Mouse (Mus musculus) left cerebral cortex, adult 2 months (tissue): Measurements from ENCODE around the gene Etv6. TPM values are rescaled to one million over a fixed set of nuclear protein-coding genes. Genes with fewer than 3 reads are reported as not detected.

Experiments used
- DNase-seq, 2 experiments: peaks; one replicate each; pipeline ENCODE4 v3.0.0; 2021 to 2022; ENCODE audit warnings: low spot score in 2 of 2, mixed read lengths in 1 of 2; ENCODE audit errors: extremely low spot score in 1 of 2
- H3K27ac ChIP-seq: fragments of 200-600 bp; 2 replicates; pipeline ENCODE4 v1.8.1; 2022
- H3K4me3 ChIP-seq: fragments of 200-600 bp; 2 replicates; pipeline ENCODE4 v1.8.1; 2022
- CTCF ChIP-seq: fragments of 200-600 bp; IDR thresholded peaks from 2 replicates; pipeline ENCODE4 v1.8.1; 2022; ENCODE audit warnings: antibody characterized with exemption, mild to moderate bottlenecking, moderate library complexity
- intact Hi-C: fragments of 180-260 bp; cut with DNase I; formaldehyde crosslinking; loops from one replicate; pipeline ENCODE4 v1.15.1; 2025
- total RNA-seq, 2 experiments: library from RNA; stranded (reverse); gene quantifications; 2 replicates each; pipeline ENCODE4 v1.2.3; 2021

Gene Etv6
- total RNA-seq, 2 experiments from 2014 or later: 18.7 to 19.3 TPM

DNA sequence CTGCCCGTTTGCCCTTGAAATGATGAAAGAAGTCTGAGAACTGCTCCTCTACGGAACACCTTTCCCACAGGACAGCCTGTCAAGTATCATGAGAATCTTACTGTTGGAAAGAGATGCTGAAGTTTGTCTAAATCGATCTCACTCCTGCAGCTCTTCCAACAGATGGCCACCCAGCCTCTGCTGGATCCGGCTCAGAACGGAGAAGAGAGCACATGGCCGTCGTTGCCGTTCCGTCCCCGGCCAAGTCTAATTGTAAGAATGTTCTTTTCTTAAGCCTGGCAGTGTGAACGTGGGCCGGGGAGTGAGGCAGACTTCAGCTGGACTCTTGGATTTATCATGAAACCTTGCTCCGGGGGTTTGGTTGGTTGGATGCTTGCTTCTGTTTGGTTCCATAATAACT, 281.9 kb downstream of the Etv6 start:
- intact Hi-C loops: no loop called here

More for the DNA sequence above, 281.9 kb downstream of the Etv6 start:
- no peak for TF ChIP-seq CTCF
- no peak overlapping the region for H3K27ac ChIP-seq
- DNase-seq: peak; percentile 27 to 62
- H3K4me3 ChIP-seq: no peak overlapping the region

Other genes starting within 250 kb of the Etv6 start
- not detected for gene Kap, start 181.9 kb upstream of the Etv6 start, total RNA-seq